Mouse (Mus musculus) kidney, embryonic 14.5 days (tissue): ENCODE results near the gene Kdsr. TPM values are rescaled to one million over a fixed set of nuclear protein-coding genes. Genes with fewer than 3 reads are reported as not detected.

Source experiments
- ATAC-seq: fragments of 200-750 bp; cut with Nextera tagmentation; 2 replicates; pipeline ENCODE4 v1.8.0; 2017; ENCODE audit warnings: moderate number of reproducible peaks, mild to moderate bottlenecking, moderate TSS enrichment, moderate library complexity; ENCODE audit not compliant: low FRiP score, low TSS enrichment
- H3K27ac ChIP-seq: fragments of 300-500 bp; sonication (generic); 2 replicates; pipeline ENCODE4 v1.5.1; 2014; ENCODE audit warnings: low read depth, mild to moderate bottlenecking, low read length, moderate library complexity, mixed read lengths
- H3K27me3 ChIP-seq: fragments of 300-500 bp; sonication (generic); 2 replicates; pipeline ENCODE4 v1.6.1; 2014; ENCODE audit warnings: mild to moderate bottlenecking, low read length; ENCODE audit not compliant: control insufficient read depth, insufficient read depth
- H3K36me3 ChIP-seq: fragments of 300-500 bp; sonication (generic); 2 replicates; pipeline ENCODE4 v1.6.1; 2014; ENCODE audit warnings: low read length, mixed read lengths; ENCODE audit not compliant: control insufficient read depth, insufficient read depth
- H3K4me1 ChIP-seq: fragments of 300-500 bp; sonication (generic); 2 replicates; pipeline ENCODE4 v1.6.1; 2014; ENCODE audit warnings: low read length, mixed read lengths; ENCODE audit not compliant: control insufficient read depth, insufficient read depth
- H3K4me2 ChIP-seq: fragments of 300-500 bp; sonication (generic); replicated peaks from 2 replicates; pipeline ENCODE4 v1.6.1; 2014; ENCODE audit warnings: low read depth, mild to moderate bottlenecking, low read length
- H3K4me3 ChIP-seq: fragments of 300-500 bp; sonication (generic); 2 replicates; pipeline ENCODE4 v1.5.1; 2014; ENCODE audit warnings: mild to moderate bottlenecking, low read length
- H3K9ac ChIP-seq: fragments of 300-500 bp; sonication (generic); 2 replicates; pipeline ENCODE4 v1.6.1; 2014; ENCODE audit warnings: low read depth, mild to moderate bottlenecking, low read length, moderate library complexity
- H3K9me3 ChIP-seq: fragments of 300-500 bp; sonication (generic); 2 replicates; pipeline ENCODE4 v1.6.1; 2016; ENCODE audit warnings: low read length; ENCODE audit not compliant: control insufficient read depth
- WGBS: fragments of 180-500 bp; shearing (Covaris S2); extraction: QIAGEN DNeasy Blood & Tissue Kit; methylation state at CpG from one replicate; pipeline ENCODE4 v1.1.7; 2014; 5-methylcytosine and 5-hydroxymethylcytosine counted together
- polyA plus RNA-seq: library from polyadenylated mRNA; unstranded; fragments of >200 nt; fragmentation: Nextera tagmentation; extraction: Ambion mirVana; gene quantifications from 2 replicates; pipeline ENCODE4 v1.2.1, GENCODE M21; 2014

The Kdsr gene
- 8.7 and 14.8 TPM in 2 replicates for polyA plus RNA-seq

DNA sequence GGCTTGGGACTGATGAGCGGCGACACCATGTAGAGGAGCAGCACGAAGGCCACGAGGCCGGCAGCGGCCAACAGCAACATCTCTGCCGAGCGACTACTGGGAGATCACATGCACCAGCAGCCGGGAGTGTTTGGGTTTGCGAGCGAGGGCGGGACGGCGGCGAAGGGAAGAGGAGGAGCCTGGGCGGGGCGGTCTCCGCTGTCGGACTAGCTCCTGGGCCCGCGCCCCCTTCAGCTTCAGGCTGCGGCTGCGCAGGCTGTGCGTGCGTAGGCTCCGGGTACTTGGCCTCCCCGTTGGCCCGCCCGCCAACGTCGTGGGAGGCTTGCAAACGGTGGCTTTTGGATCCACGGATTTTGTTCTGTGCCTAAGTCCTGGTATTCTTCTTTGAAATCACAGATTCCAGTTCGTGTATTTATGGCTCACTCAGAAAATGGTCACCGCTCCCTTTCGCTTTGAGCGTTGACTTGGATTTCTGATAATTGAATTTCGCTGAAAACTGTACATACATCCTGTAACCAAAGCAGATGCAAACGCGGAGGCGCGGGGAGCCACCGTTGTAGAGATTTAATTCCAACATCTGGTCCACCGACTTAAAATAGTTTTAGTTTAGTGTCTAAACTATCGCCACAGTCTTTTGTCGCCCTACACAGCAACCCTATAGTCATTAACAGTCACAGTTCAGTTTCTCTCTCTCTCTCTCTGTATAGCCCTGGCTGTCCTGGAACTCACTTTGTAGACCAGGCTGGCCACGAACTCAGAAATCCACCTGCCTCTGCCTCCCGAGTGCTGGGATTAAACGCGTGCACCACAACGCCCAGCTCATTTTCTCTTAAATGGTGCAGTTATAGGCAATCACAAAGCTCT lies at the start of gene Kdsr:
Kdsr (minus strand) TSS at position 156 of the 864 bp plus-strand sequence.
- Histone ChIP-seq H3K27ac (peak within 1 kb of the TSS; percentile 86), H3K9me3 (no peaks in the 10 kb centered on the region)
- 3% methylated on average over 51 of the region's 51 CpGs for WGBS

DNA sequence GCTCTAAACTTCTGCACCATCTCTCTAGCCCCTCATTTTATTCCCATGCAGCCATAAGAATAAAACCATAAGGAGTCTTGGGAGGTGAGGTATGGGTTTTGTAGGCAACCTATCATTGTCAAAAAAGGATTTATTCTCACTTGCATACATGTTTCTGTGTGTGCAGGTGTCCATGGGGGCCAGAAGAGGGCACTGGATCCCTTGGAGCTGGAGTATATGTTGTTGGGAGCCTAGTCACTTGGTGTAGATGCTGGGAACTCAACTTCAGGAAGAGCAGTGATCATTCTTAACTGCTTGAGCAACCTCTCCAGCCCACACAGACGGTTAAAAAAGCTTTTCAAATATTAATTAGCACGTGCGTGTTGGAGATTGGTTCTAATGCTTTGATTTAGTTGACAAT lies 40.4 kb upstream of the Kdsr start:
- no peaks in the 10 kb centered on the region for H3K36me3 ChIP-seq
- H3K27ac ChIP-seq: no peak overlapping the region
- H3K4me3 ChIP-seq: no peak overlapping the region
- no peak overlapping the region for H3K9ac ChIP-seq
- H3K4me2 ChIP-seq: no peak overlapping the region
- no peaks in the 10 kb centered on the region for H3K9me3 ChIP-seq
- no peak for ATAC-seq
- peaks cover 7% of the 10 kb centered on the region for H3K4me1 ChIP-seq
- WGBS: 76% methylated on average over 3 of the region's 3 CpGs
- no peaks in the 10 kb centered on the region for H3K27me3 ChIP-seq

More for the DNA sequence above, at the start of gene Kdsr:
- H3K4me1 ChIP-seq: 0 out of 2 replicates have a peak, but pooled peaks cover 3% of the 10 kb centered on the region
- ATAC-seq: peak; percentile 99
- H3K4me2 ChIP-seq: peak within 1 kb of the TSS; percentile 96
- H3K9ac ChIP-seq: peak within 1 kb of the TSS; percentile 73
- peak within 1 kb of the TSS; percentile 76 for H3K4me3 ChIP-seq
- no peaks in the 10 kb centered on the region for H3K27me3 ChIP-seq
- H3K36me3 ChIP-seq: no peaks in the 10 kb centered on the region; the same call in 1 of the 2 replicates

DNA sequence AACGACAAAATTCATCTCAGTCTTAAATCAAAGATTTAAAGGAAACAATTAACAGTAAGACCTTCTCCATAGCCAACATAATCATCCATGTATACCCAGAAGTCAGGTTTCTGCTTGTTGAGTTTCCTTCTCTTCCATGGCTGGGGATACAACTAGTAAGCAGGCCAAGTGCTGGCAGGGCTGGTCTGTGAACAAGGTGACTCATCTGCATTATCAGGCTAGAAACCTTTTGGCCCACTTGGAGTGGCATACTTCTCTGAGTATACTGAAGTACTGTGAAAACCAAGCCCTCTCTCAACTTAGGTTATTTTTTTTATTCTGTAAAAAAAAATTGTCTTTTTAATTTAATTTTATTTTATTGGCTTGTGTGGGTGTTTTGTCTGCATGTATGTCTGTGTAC lies 39.9 kb upstream of the Kdsr start:
- H3K27me3 ChIP-seq: no peaks in the 10 kb centered on the region
- no peaks in the 10 kb centered on the region for H3K9me3 ChIP-seq
- WGBS: 46% methylated on average over 1 of the region's 1 CpGs
- H3K4me2 ChIP-seq: no peak overlapping the region
- H3K9ac ChIP-seq: no peak overlapping the region
- H3K4me1 ChIP-seq: peaks cover 12% of the 10 kb centered on the region
- H3K27ac ChIP-seq: no peak overlapping the region
- H3K36me3 ChIP-seq: no peaks in the 10 kb centered on the region
- H3K4me3 ChIP-seq: no peak overlapping the region
- ATAC-seq: no peak

DNA sequence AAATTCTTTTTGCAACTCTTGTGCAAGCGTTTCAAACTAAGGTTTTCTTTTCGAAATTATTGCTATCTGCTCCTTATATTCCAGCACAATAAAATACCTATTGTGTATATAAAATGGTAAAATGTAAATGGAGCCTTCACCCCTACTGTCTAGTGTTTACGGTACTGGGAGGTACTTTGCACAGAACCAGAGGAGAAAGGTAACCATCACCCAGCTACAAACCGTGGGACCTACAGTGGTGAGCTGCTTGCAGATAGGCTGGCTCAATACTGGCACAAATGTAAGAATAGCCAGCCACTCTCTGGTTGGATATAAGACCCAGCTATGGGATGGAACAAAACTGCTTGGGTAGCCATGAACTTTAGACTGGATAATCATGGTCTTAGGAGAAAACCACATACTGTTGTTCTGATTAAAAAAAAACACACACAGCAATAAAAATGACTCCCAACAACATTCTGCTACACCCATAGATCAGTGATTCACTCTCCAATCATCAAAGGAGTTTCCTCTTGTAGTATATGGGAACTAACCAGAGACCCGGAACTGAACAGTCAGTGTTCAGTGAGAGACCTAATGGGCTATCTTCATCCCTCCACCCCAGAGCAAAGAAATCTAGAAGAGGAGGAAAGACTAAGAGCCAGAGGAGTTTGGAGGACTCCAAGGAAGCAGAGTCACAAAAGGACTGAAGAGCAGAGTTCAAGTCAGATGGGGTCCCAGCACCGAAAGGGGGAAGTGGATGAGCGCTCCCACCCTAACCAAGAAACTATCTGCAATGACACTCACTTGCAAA lies 37.7 kb upstream of the Kdsr start:
- Histone ChIP-seq H3K4me2 (peak overlapping the region; percentile 46), H3K9ac (peak overlapping the region; percentile 96; the same call in 1 of the 2 replicates), H3K36me3 (no peaks in the 10 kb centered on the region), H3K27me3 (no peaks in the 10 kb centered on the region), H3K27ac (no peak overlapping the region), H3K9me3 (no peaks in the 10 kb centered on the region), H3K4me3 (peak overlapping the region; percentile 78), H3K4me1 (peaks cover 14% of the 10 kb centered on the region)
- ATAC-seq: peak; percentile 37; the same call in 1 of the 2 replicates
- 64% methylated on average over 7 of the region's 7 CpGs for WGBS

DNA sequence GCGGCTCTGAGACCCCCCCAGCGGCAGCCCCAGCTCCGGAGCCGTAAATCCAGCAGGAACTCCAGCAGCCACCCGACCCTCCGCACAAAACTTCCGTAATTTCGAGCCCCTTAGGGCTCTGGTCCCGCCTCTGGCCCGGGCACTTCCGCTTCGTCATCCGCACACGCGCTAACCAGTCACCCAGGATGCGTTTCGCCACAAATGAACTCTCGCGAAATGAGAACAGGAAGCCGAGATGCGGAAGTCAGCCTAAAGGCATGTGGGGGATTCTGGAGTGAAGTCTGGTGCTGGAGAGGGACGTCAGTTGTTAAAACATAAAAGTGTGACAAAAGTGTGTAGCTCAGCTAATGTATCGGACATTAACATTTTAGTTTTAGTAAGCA lies 37.0 kb upstream of the Kdsr start, which contains the start of gene Vps4b:
Vps4b (minus strand) TSS at position 187 of the 383 bp plus-strand sequence.
- Histone ChIP-seq H3K9ac (peak within 1 kb of the TSS; percentile 96), H3K4me2 (peak within 1 kb of the TSS; percentile 71), H3K4me1 (peaks cover 14% of the 10 kb centered on the region), H3K27me3 (no peaks in the 10 kb centered on the region), H3K36me3 (no peaks in the 10 kb centered on the region), H3K9me3 (no peaks in the 10 kb centered on the region), H3K27ac (peak within 1 kb of the TSS; percentile 89), H3K4me3 (peak within 1 kb of the TSS; percentile 78)
- peak; percentile 99 for ATAC-seq
- under 1% methylated on average over 23 of the region's 23 CpGs for WGBS

DNA sequence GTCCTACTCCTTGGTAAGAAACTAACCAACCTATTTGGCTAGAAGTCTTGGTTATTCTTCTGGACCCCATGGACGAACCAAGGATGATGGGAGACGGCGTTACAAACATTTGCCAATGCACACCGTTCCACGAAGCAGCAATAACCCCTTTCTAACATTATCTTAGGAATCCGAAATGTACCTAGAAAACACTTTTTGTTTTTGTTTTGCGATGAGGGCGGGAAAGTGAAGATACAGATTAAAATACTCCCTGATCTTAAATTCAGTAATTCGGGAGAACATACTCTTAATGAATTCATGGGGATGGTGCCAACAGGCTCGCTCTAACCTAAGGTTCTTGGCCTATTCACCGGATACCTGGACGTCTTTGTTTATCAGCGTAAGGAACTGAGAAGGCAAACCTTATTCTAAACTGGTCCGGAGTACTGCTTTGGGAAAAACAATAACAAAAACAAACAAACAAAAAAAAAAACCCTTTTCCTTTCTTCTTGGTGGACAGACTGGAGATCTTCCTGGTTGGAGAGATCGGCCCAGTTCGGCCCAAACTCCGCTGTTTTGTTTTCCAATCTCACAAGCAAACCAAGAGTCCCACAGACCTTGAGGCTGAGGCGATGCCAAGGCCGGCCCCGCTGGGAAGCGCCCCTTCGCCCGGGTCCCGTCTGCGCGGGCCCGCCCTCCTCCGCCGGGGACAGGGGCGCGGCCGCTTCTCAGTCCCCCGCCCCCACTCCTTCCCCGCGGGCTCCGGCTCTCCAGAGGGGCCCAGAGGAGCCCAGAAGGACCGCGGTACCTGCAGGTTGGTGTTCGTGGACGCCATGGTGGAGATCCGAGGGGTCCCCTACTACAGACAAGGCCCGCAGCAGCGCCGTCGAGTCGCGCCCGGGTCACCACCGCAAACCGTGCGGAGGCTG lies 36.4 kb upstream of the Kdsr start:
- peak; percentile 90 for ATAC-seq
- H3K9me3 ChIP-seq: no peaks in the 10 kb centered on the region
- H3K27ac ChIP-seq: peak overlapping the region; percentile 89
- peaks cover 14% of the 10 kb centered on the region for H3K4me1 ChIP-seq
- H3K36me3 ChIP-seq: no peaks in the 10 kb centered on the region
- H3K4me2 ChIP-seq: peak overlapping the region; percentile 71
- H3K4me3 ChIP-seq: peak overlapping the region; percentile 78
- peak overlapping the region; percentile 96 for H3K9ac ChIP-seq
- H3K27me3 ChIP-seq: no peaks in the 10 kb centered on the region
- 2% methylated on average over 51 of the region's 51 CpGs for WGBS

DNA sequence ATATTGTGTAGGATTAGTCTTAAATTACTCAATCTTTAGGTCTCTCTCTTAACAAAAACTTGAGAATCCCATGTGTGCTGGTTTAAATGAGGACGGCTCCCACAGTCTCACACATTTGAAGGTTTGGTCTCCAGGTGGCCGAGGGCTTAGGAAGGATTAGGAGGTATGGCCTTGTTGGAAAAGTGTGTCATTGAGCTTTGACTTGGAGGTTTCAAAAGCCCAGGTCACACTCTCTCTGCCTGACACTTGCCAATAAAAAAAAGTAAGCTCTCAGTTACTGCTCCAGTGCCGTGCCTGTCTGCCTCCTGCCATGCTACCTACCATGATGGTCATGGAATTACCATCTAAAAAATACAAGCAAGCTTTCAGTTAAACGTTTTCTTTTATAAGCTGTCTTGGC lies 15.4 kb upstream of the Kdsr start:
- H3K9ac ChIP-seq: no peak overlapping the region
- ATAC-seq: no peak
- 92% methylated on average over 4 of the region's 4 CpGs for WGBS
- no peaks in the 10 kb centered on the region for H3K9me3 ChIP-seq
- H3K4me3 ChIP-seq: no peak overlapping the region
- H3K4me1 ChIP-seq: no peaks in the 10 kb centered on the region
- no peak overlapping the region for H3K4me2 ChIP-seq
- H3K36me3 ChIP-seq: peaks cover 76% of the 10 kb centered on the region
- no peak overlapping the region for H3K27ac ChIP-seq
- no peaks in the 10 kb centered on the region for H3K27me3 ChIP-seq

DNA sequence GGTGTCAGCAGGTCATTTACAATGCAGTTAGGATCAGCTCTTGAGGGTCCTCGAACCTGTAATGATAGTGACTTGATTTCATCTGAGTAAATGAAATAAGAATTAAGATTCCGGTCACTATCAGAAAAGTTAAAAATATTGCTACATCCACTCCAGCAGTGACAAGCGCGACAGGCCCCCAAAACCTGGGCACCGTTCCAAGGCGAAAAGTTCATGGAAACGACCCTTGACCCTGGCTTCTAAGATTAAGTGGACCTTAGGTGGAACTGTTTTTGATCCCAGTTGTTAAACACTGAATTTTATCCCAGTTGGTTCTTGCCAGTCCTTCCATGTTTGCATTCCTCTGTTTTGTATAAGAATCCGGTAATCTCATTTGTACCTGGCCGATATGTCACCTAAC lies 14.6 kb upstream of the Kdsr start:
- Histone ChIP-seq H3K9ac (no peak overlapping the region), H3K27me3 (no peaks in the 10 kb centered on the region), H3K4me2 (no peak overlapping the region), H3K9me3 (no peaks in the 10 kb centered on the region), H3K4me3 (no peak overlapping the region), H3K4me1 (no peaks in the 10 kb centered on the region), H3K36me3 (peaks cover 72% of the 10 kb centered on the region), H3K27ac (no peak overlapping the region)
- no peak for ATAC-seq
- 88% methylated on average over 9 of the region's 9 CpGs for WGBS
